Mouse (Mus musculus) hindbrain, embryonic 11.5 days (tissue): Measurements from ENCODE around the gene Olfr1377. TPM values are rescaled to one million over a fixed set of nuclear protein-coding genes. Genes with fewer than 3 reads are reported as not detected.

ENCODE experiments used
- ATAC-seq: fragments of 200-750 bp; cut with Nextera tagmentation; 2 replicates; pipeline ENCODE4 v1.8.0; 2017; ENCODE audit warnings: mild to moderate bottlenecking, moderate TSS enrichment, moderate library complexity; ENCODE audit not compliant: low FRiP score
- DNase-seq: peaks from one replicate; pipeline ENCODE4 v3.0.0-alpha.2; 2015; ENCODE audit warnings: low spot score
- H3K27ac ChIP-seq: fragments of 300-500 bp; sonication (generic); 2 replicates; pipeline ENCODE4 v1.5.1; 2014; ENCODE audit warnings: mild to moderate bottlenecking, low read depth, low read length
- H3K27me3 ChIP-seq: fragments of 300-500 bp; sonication (generic); 2 replicates; pipeline ENCODE4 v1.6.1; 2014; ENCODE audit warnings: mild to moderate bottlenecking, low read length, moderate library complexity, mixed read lengths; ENCODE audit not compliant: control insufficient read depth, insufficient read depth
- H3K36me3 ChIP-seq: fragments of 300-500 bp; sonication (generic); 2 replicates; pipeline ENCODE4 v1.6.1; 2014; ENCODE audit warnings: mild to moderate bottlenecking, low read length, moderate library complexity, mixed read lengths; ENCODE audit not compliant: control insufficient read depth, insufficient read depth
- H3K4me1 ChIP-seq: fragments of 300-500 bp; sonication (generic); replicated peaks from 2 replicates; pipeline ENCODE4 v1.6.1; 2014; ENCODE audit warnings: low read length, mixed read lengths; ENCODE audit not compliant: control insufficient read depth, insufficient read depth
- H3K4me2 ChIP-seq: fragments of 300-500 bp; sonication (generic); replicated peaks from 2 replicates; pipeline ENCODE4 v1.6.1; 2014; ENCODE audit warnings: mild to moderate bottlenecking, low read depth, low read length
- H3K4me3 ChIP-seq: fragments of 300-500 bp; sonication (generic); 2 replicates; pipeline ENCODE4 v1.5.1; 2014; ENCODE audit warnings: low read depth, low read length
- H3K9ac ChIP-seq: fragments of 300-500 bp; sonication (generic); 2 replicates; pipeline ENCODE4 v1.6.1; 2014; ENCODE audit warnings: low read depth, low read length
- H3K9me3 ChIP-seq: fragments of 300-500 bp; sonication (generic); 2 replicates; pipeline ENCODE4 v1.6.1; 2016; ENCODE audit warnings: low read length; ENCODE audit not compliant: control insufficient read depth
- WGBS: fragments of 180-500 bp; shearing (Covaris S2); extraction: QIAGEN DNeasy Blood & Tissue Kit; methylation state at CpG from one replicate; pipeline ENCODE4 v1.1.7; 2014; 5-methylcytosine and 5-hydroxymethylcytosine counted together
- polyA plus RNA-seq: library from polyadenylated mRNA; unstranded; fragments of >200 nt; fragmentation: Nextera tagmentation; extraction: Ambion mirVana; gene quantifications from 2 replicates; pipeline ENCODE4 v1.2.1, GENCODE M21; 2014

Olfr1377 gene
- polyA plus RNA-seq: not detected in 2 replicates

- 73% methylated on average over 5 of the region's 5 CpGs for WGBS
Observed at GRCm38 (mm10) chr11:50981667-50982066, at the start of gene Olfr1377. Olfr1377 (plus strand) TSS chr11:50981967.

GRCm38 (mm10) chr11:50932040-50932439, 49.7 kb upstream of the Olfr1377 start:
- H3K4me2 ChIP-seq: no peak overlapping the region; the same call in 1 of the 2 replicates
- no peaks in the 10 kb centered on the region for H3K36me3 ChIP-seq
- DNase-seq (peak; percentile 6), ATAC-seq (peak; percentile 65)
- WGBS: 76% methylated on average over 1 of the region's 1 CpGs
- no peaks in the 10 kb centered on the region for H3K4me1 ChIP-seq
- H3K9ac ChIP-seq: no peak overlapping the region
- H3K27me3 ChIP-seq: no peaks in the 10 kb centered on the region
- H3K27ac ChIP-seq: no peak overlapping the region
- H3K4me3 ChIP-seq: no peak overlapping the region
- H3K9me3 ChIP-seq: no peaks in the 10 kb centered on the region

More at GRCm38 (mm10) chr11:50981667-50982066, at the start of gene Olfr1377:
- ATAC-seq (no peak), DNase-seq (no peak)
- H3K9ac ChIP-seq: no peak within 1 kb of the TSS
- no peak within 1 kb of the TSS for H3K27ac ChIP-seq
- no peaks in the 10 kb centered on the region for H3K36me3 ChIP-seq
- no peaks in the 10 kb centered on the region for H3K4me1 ChIP-seq
- H3K9me3 ChIP-seq: no peaks in the 10 kb centered on the region
- H3K4me2 ChIP-seq: no peak within 1 kb of the TSS
- no peak within 1 kb of the TSS for H3K4me3 ChIP-seq
- H3K27me3 ChIP-seq: no peaks in the 10 kb centered on the region

- no peaks in the 10 kb centered on the region for H3K9me3 ChIP-seq
- no peaks in the 10 kb centered on the region for H3K4me1 ChIP-seq
- no peaks in the 10 kb centered on the region for H3K27me3 ChIP-seq
- no peak overlapping the region for H3K4me3 ChIP-seq
- H3K36me3 ChIP-seq: no peaks in the 10 kb centered on the region
- 81% methylated on average over 8 of the region's 8 CpGs for WGBS
- no peak overlapping the region for H3K9ac ChIP-seq
- no peak overlapping the region for H3K27ac ChIP-seq
- no peak overlapping the region for H3K4me2 ChIP-seq
- ATAC-seq (no peak), DNase-seq (no peak)
Observed at GRCm38 (mm10) chr11:50938435-50938834, 43.3 kb upstream of the Olfr1377 start.

GRCm38 (mm10) chr11:50939621-50940366, 42.0 kb upstream of the Olfr1377 start:
- H3K27ac ChIP-seq: no peak overlapping the region
- H3K4me2 ChIP-seq: no peak overlapping the region
- H3K9me3 ChIP-seq: no peaks in the 10 kb centered on the region
- no peak overlapping the region for H3K9ac ChIP-seq
- 36% methylated on average over 14 of the region's 14 CpGs for WGBS
- no peaks in the 10 kb centered on the region for H3K4me1 ChIP-seq
- ATAC-seq (no peak), DNase-seq (peak; percentile 81)
- no peak overlapping the region for H3K4me3 ChIP-seq
- H3K27me3 ChIP-seq: no peaks in the 10 kb centered on the region
- no peaks in the 10 kb centered on the region for H3K36me3 ChIP-seq

GRCm38 (mm10) chr11:50942386-50942785, 39.4 kb upstream of the Olfr1377 start:
- no peaks in the 10 kb centered on the region for H3K36me3 ChIP-seq
- DNase-seq: no peak
- no peaks in the 10 kb centered on the region for H3K4me1 ChIP-seq
- H3K9ac ChIP-seq: no peak overlapping the region
- H3K4me3 ChIP-seq: no peak overlapping the region
- H3K27me3 ChIP-seq: no peaks in the 10 kb centered on the region
- no peaks in the 10 kb centered on the region for H3K9me3 ChIP-seq
- no peak overlapping the region for H3K27ac ChIP-seq
- H3K4me2 ChIP-seq: no peak overlapping the region
- 69% methylated on average over 12 of the region's 12 CpGs for WGBS
- ATAC-seq: no peak

GRCm38 (mm10) chr11:50943506-50943905, 38.3 kb upstream of the Olfr1377 start, which contains the start of gene 4933414I15Rik:
4933414I15Rik (minus strand) TSS chr11:50943765.
- Histone ChIP-seq H3K27ac (no peak within 1 kb of the TSS), H3K36me3 (no peaks in the 10 kb centered on the region), H3K9me3 (no peaks in the 10 kb centered on the region), H3K4me2 (no peak within 1 kb of the TSS), H3K9ac (no peak within 1 kb of the TSS), H3K4me1 (no peaks in the 10 kb centered on the region), H3K27me3 (no peaks in the 10 kb centered on the region), H3K4me3 (no peak within 1 kb of the TSS)
- no peak for DNase-seq
- ATAC-seq: no peak
- 80% methylated on average over 14 of the region's 14 CpGs for WGBS

- Histone ChIP-seq H3K9ac (no peak overlapping the region), H3K4me1 (no peaks in the 10 kb centered on the region), H3K4me2 (no peak overlapping the region), H3K9me3 (no peaks in the 10 kb centered on the region), H3K27me3 (no peaks in the 10 kb centered on the region), H3K4me3 (no peak overlapping the region), H3K36me3 (no peaks in the 10 kb centered on the region), H3K27ac (no peak overlapping the region)
- DNase-seq (no peak), ATAC-seq (no peak)
- WGBS: 78% methylated on average over 14 of the region's 14 CpGs
Observed at GRCm38 (mm10) chr11:50952290-50952689, 29.5 kb upstream of the Olfr1377 start.

- H3K4me2 ChIP-seq: no peak within 1 kb of the TSS
- no peak within 1 kb of the TSS for H3K4me3 ChIP-seq
- DNase-seq (no peak), ATAC-seq (no peak)
- no peaks in the 10 kb centered on the region for H3K9me3 ChIP-seq
- H3K36me3 ChIP-seq: no peaks in the 10 kb centered on the region
- H3K4me1 ChIP-seq: no peaks in the 10 kb centered on the region
- H3K9ac ChIP-seq: no peak within 1 kb of the TSS
- 68% methylated on average over 6 of the region's 6 CpGs for WGBS
- no peak within 1 kb of the TSS for H3K27ac ChIP-seq
- no peaks in the 10 kb centered on the region for H3K27me3 ChIP-seq
Observed at GRCm38 (mm10) chr11:50953665-50954064, 28.1 kb upstream of the Olfr1377 start, which contains the start of gene Prop1. Prop1 (minus strand) TSS chr11:50953765.

GRCm38 (mm10) chr11:50964886-50965285, 16.9 kb upstream of the Olfr1377 start:
- no peak for DNase-seq
- WGBS: 97% methylated on average over 2 of the region's 2 CpGs
- no peak overlapping the region for H3K4me2 ChIP-seq
- H3K27me3 ChIP-seq: no peaks in the 10 kb centered on the region
- no peak overlapping the region for H3K4me3 ChIP-seq
- no peaks in the 10 kb centered on the region for H3K36me3 ChIP-seq
- no peak overlapping the region for H3K27ac ChIP-seq
- no peaks in the 10 kb centered on the region for H3K4me1 ChIP-seq
- ATAC-seq: no peak
- no peaks in the 10 kb centered on the region for H3K9me3 ChIP-seq
- H3K9ac ChIP-seq: no peak overlapping the region
